Mouse (Mus musculus): Measurements from ENCODE around the gene Krtcap2. TPM values are rescaled to one million over a fixed set of nuclear protein-coding genes. Genes with fewer than 3 reads are reported as not detected.

The Krtcap2 gene
- 10 to 100 TPM; 68.3 to 70.2 TPM for total RNA-seq (2023)

DNA sequence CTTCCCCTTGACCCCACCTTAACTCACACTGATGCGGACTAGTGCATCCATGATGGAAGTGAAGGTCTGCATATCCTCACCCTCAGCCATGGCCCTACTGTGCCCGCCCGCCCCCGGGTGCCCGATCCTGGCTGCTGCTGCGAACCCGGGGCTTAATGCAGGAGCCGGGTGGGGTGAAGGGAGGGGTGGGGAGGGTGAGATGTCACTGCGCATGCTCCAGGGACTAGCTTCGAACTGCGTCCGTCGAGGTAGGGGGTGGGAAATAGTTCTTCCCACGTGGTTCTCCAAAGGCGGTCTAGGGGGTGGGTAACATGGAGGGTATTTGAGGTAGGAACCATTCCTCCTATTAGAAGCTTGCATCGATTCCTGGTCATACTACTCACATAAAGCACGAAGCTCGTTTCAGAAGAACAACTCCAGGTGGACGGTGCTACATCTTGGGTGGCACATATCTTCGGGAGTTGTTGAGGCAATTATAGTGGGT is at the start of gene Krtcap2:
Gene Krtcap2 (plus strand): TSS at position 279 of the 484 bp plus-strand sequence.

DNA sequence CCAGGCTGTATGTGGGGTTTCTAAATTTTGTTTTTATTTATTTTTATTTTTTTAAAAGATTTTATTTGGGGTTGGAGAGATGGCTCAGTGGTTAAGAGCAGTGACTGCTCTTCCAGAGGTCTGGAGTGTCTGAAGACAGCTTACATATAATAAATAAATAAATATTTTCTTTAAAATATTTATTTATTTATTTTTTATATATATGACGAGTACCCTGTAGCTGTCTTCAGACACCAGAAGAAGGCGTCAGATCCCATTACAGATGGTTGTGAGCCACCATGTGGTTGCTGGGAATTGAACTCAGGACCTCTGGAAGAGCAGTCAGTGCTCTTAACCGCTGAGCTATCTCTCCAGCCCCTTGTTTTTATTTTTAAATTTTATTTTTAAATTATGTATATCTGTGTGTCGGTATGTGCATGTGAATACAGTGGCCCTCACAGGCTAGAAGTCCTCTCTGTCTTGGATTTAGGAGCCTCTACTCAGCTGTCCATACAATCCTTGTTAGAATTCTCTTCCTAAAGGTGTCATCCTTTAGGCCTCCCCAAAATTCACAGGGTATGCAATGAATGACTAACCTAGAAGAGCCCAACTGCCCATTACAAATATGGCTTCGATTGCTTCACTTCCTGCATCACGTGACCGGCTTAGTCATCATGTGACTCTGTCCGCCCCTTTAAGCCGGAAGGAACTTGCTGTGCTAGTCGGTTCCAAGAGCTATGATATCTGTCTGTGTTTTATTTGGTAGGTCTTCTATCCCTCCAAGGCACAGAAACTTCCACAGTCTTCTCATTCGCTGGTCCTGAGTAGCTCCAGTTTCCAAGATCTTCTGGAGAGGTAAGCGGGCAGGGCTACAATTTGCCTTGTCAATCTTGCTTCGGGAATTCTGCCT is 43.3 kb upstream of the Krtcap2 start, which contains the start of gene Gba:
Gene Gba (plus strand): TSS at position 676 of the 889 bp plus-strand sequence.

DNA sequence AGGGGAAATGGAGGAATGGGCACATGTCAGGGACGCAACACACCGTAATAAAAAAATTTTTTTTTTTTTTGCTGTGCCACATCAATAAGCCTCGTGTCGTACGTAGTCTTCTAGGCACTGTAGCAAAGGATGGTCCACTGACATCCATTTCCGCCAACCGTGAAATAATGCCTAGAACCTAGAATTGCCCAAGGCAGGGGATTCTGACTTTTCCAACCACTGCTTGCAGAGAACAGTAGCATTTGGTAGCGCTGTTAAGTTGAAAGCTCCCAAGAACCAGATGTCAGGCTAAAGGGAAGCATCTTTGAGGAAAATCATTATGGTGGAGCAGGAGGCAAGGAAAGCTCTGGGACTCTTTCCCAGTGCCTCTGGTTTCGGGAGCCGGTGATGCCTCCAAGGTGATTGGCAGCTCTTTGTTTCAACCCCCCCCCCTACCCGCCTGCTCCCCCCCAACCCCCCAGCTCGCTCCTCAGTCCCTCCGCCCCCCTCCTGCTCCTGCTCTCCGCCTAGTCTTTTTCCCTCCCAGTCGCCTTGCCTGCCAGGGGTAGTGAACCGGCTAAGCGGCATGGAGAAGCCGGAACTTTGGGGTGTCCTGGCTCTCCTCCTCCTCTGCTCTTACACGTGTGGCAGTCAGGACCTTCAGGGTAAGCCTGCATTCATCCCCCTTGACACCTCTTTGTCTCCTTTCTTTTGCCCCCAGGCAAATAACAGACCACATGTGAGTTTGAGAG is 30.9 kb upstream of the Krtcap2 start, which contains the start of gene Thbs3:
Gene Thbs3 (plus strand): TSS at position 500 of the 731 bp plus-strand sequence.

DNA sequence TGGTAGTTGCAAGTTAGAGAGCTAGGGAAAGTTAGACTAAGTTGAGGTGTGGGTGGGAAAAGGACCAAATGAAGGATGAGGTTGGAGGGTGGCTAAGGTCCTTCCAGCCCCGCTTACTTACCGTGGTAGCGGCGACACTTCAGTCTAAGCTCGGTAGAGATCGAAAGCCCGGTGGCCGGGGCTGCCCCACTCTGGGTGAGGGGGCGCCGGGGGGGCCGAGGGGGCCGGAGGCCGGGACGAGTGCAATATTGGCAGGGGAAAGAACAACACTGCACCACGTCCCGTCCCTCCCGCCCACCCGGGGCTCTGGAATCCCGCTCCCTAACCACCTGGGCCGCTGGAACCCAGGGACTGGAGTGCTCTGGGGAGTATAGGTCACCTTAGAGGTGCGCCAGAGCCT is 18.9 kb upstream of the Krtcap2 start, which contains the start of gene Mtx1:
Gene Mtx1 (minus strand): TSS at position 189 of the 400 bp plus-strand sequence.

DNA sequence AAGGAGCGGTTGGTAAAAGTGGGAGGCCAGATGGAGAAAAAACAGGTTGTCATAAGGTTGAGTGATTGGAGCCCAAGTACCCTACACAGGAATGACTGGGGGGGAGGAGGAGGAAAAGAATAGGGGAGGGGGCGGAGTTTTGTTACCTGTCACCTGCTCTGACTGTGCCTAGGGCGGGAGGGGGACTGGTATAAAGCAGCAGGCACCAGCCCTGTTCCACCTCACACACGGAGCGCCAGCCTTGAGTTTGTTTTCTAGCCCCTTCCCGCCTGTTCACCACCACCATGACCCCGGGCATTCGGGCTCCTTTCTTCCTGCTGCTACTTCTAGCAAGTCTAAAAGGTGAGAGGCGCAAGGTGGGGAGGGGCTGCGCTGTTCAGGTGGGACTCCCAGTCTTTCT is 16.9 kb upstream of the Krtcap2 start, which contains the start of gene Muc1:
Gene Muc1 (plus strand): TSS at position 222 of the 400 bp plus-strand sequence.

DNA sequence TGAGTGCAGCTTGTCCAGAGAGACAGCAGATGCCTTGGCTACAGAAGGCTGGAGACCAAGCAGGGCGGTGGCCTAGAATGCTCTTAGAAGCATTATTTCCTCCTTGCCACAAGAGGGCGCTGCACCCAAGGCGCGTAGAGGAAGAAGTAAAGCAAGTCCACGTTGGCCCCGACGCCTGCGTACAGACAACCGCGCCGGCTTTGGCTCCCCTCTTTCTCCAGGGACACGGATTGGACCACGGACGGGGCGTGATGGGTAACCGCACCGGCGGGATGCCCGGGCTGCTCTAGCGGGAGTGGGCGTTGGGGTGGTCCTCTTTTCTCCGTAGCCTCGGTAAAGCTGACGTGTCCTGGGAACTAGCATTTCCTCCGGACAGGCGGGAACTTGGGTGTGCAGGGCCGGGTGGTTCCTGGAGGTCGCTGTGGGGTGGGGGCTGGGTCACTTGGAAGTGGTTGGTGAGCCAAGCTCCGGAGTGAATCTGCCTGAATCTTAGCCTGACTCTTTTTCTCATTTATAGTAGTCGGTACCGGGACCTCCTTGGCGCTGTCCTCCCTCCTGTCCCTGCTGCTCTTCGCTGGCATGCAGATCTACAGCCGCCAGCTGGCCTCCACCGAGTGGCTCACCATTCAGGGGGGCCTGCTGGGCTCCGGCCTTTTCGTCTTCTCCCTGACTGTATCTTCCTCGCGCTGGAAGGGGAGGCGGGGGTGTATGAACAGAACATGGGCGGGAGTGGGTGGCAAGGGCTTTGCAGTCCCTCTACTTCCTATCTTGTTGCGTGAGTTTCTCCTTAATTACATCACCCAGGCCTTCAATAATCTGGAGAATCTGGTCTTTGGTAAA is 715 bp downstream of the Krtcap2 start, which contains the start of gene Trim46:
Gene Trim46 (minus strand): TSS at position 49 of the 840 bp plus-strand sequence.

DNA sequence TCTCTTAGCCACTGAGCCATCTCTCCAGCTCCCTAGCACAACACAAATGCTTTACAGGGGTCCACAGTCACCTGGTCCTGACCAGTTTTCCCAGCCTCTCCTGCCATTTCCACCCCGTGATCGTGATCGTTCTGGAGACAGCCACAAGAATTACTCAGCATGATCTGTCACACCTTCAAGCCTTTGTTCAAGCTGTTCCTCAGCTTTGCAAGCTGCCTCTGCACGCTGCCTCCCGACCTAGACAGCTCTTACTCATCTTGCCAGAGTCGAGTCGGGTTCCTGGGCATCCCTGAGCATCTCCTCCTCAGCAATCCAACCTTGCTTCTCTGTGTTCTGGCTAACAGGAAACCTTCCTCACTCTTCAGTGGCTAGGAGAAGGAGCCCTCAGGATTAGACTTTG is 13.3 kb downstream of the Krtcap2 start, which contains the start of gene Dpm3:
Gene Dpm3 (plus strand): TSS at position 283 of the 400 bp plus-strand sequence.

DNA sequence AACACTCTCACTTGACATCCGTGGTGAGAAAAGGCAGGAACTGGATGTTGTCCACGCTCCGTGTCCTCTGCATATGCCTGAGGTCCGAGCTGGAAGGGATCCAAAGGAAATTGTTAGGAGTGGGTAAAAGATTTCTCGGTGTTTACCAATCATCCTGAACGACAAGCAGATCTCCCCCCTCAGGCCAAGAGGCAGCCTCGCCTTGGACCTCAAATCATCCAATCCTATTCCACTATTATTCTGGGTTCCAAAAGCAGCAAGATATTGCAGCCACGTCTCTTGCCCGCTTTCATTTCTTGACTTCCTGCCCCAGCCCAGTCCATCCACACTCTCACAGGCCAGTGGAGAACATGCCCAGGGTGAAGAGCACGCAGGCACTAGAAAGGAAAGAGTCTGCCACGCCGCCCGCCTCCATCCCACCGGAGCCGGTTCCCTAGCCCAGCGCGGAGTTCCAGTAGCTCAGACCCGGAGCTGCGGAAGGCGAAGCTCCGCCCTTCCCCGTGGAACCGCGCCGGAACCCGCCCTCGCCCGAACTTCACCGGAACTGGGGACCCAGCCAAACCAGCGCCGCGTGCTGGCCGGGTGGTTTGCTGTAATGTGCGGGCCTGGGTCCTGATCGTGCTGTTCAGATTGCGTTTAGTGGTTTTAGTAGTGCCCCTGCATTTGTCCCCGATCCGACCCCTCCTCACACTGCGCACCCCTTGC is 24.4 kb downstream of the Krtcap2 start, which contains the start of gene Slc50a1:
Gene Slc50a1 (minus strand): TSS at position 520 of the 705 bp plus-strand sequence.

DNA sequence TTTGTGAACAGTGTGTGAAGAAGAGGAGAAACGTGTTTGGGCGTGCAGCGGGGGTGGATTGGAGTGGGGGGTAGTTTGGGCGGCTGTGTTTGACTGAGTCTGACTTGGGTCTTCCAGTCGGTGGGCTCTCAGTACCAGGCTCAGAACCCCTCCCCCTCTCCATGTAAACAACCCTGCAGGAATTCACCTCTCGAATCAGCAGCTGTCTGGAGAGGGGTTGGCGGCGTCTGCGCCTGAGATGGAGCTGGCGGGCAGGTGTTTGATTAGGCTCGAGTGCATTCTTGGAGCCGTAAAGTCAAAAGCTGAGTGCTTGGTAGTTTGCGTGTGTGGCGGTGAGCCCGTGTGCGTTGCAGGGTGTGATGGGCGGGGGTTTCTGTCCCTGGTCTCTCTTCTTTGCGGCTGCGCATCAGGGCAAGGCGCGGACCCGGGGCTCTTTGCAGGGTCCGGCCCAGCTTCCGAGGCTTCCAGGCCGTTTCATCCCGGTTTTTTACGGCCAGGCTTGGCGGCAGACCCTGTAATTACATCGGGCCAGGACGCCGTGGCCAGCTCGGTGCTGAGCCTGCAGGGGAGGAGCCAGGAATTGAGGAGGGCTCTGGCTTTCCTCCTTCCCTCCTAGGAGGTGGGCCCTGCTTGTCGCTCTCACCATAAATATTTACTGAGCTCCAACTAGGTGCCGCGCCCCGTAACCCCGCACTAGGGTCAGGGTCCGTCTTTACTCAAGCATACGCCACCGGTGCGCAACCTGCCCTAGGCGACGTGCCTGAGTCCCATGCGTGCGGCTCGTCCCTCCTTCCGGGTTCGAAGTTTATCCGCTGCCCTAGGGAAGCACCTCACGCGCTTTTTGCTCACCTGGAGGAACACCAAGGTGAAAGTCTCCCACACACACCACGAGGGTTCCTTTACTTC is 35.1 kb downstream of the Krtcap2 start, which contains the start of gene Efna1:
Gene Efna1 (minus strand): TSS at position 537 of the 906 bp plus-strand sequence.

Other genes with a start within 250 kb of the Krtcap2 start
- gene Rusc1, start 152.7 kb upstream of the Krtcap2 start, total RNA-seq (2023), result 10 to 100 TPM; 19.9 to 21.7 TPM
- gene Gm43738, start 144.9 kb upstream of the Krtcap2 start, total RNA-seq (2023), result not detected
- 10 to 100 TPM; 26.5 to 33.5 TPM for gene Fdps, start 144.0 kb upstream of the Krtcap2 start, total RNA-seq (2023)
- gene Pklr, start 109.8 kb upstream of the Krtcap2 start, total RNA-seq (2023), result 10 to 100 TPM; 14.9 to 33.6 TPM
- gene Hcn3, start 85.8 kb upstream of the Krtcap2 start, total RNA-seq (2023), result not detected
- 10 to 100 TPM; 52.8 to 53.7 TPM for gene Clk2, start 81.2 kb upstream of the Krtcap2 start, total RNA-seq (2023)
- 10 to 100 TPM; 45.9 to 51.1 TPM for gene Scamp3, start 68.5 kb upstream of the Krtcap2 start, total RNA-seq (2023)
- gene Fam189b, start 62.8 kb upstream of the Krtcap2 start, total RNA-seq (2023), result 1 to 10 TPM; 4.8 to 7.0 TPM
- 10 to 100 TPM; 59.9 to 64.3 TPM for gene Gba, start 43.0 kb upstream of the Krtcap2 start, total RNA-seq (2023)
- 1 to 10 TPM in 1 of 2 experiments, under 1 TPM in 1; 0.68 to 1.4 TPM for gene Thbs3, start 30.8 kb upstream of the Krtcap2 start, total RNA-seq (2023)
- gene Mtx1, start 18.9 kb upstream of the Krtcap2 start, total RNA-seq (2023), result 10 to 100 TPM; 44.5 to 57.2 TPM
- gene Muc1, start 16.9 kb upstream of the Krtcap2 start, total RNA-seq (2023), result not detected
- under 1 TPM; 0.44 to 0.61 TPM for gene Trim46, start 343 bp downstream of the Krtcap2 start, total RNA-seq (2023)
- 10 to 100 TPM; 42.5 to 56.9 TPM for gene Dpm3, start 13.4 kb downstream of the Krtcap2 start, total RNA-seq (2023)
- 10 to 100 TPM; 24.1 to 29.6 TPM for gene Slc50a1, start 24.6 kb downstream of the Krtcap2 start, total RNA-seq (2023)
- gene Efna1, start 35.2 kb downstream of the Krtcap2 start, total RNA-seq (2023), result not detected
- gene Efna3, start 77.0 kb downstream of the Krtcap2 start, total RNA-seq (2023), result not detected
- gene Efna4, start 92.1 kb downstream of the Krtcap2 start, total RNA-seq (2023), result not detected
- gene Adam15, start 104.0 kb downstream of the Krtcap2 start, total RNA-seq (2023), result 100 to 1,000 TPM; 119 to 125 TPM
- gene Dcst2, start 116.0 kb downstream of the Krtcap2 start, total RNA-seq (2023), result under 1 TPM in 1 of 2 experiments, not detected in 1; 0.15 TPM
- not detected for gene Dcst1, start 119.3 kb downstream of the Krtcap2 start, total RNA-seq (2023)
- gene Zbtb7b, start 148.8 kb downstream of the Krtcap2 start, total RNA-seq (2023), result 100 to 1,000 TPM; 136 to 149 TPM
- not detected for gene Lenep, start 156.8 kb downstream of the Krtcap2 start, total RNA-seq (2023)
- 10 to 100 TPM; 13.8 to 17.9 TPM for gene Flad1, start 165.9 kb downstream of the Krtcap2 start, total RNA-seq (2023)
- 10 to 100 TPM; 45.4 to 57.0 TPM for gene Cks1b, start 172.4 kb downstream of the Krtcap2 start, total RNA-seq (2023)
- 100 to 1,000 TPM; 114 to 119 TPM for gene Shc1, start 172.5 kb downstream of the Krtcap2 start, total RNA-seq (2023)
- 10 to 100 TPM; 36.1 to 46.3 TPM for gene Pygo2, start 184.2 kb downstream of the Krtcap2 start, total RNA-seq (2023)
- 100 to 1,000 TPM; 136 to 147 TPM for gene Pbxip1, start 190.7 kb downstream of the Krtcap2 start, total RNA-seq (2023)
- 1 to 10 TPM; 9.1 to 9.9 TPM for gene Pmvk, start 208.6 kb downstream of the Krtcap2 start, total RNA-seq (2023)